Mouse (Mus musculus) forebrain, embryonic 10.5 days (tissue): Measurements from ENCODE around the gene Fibp. TPM values are rescaled to one million over a fixed set of nuclear protein-coding genes. Genes with fewer than 3 reads are reported as not detected.

ENCODE experiments used
- DNase-seq: peaks from one replicate; pipeline ENCODE4 v3.0.0-alpha.2; 2017; ENCODE audit warnings: low spot score; ENCODE audit errors: extremely low spot score
- H3K27ac ChIP-seq: fragments of 300-500 bp; sonication (generic); 2 replicates; pipeline ENCODE4 v1.5.1; 2016; ENCODE audit warnings: mild to moderate bottlenecking
- H3K27me3 ChIP-seq: fragments of 300-500 bp; sonication (generic); 2 replicates; pipeline ENCODE4 v1.6.1; 2016; ENCODE audit warnings: mild to moderate bottlenecking; ENCODE audit not compliant: poor library complexity, severe bottlenecking
- H3K36me3 ChIP-seq: fragments of 300-500 bp; sonication (generic); replicated peaks from 2 replicates; pipeline ENCODE4 v1.6.1; 2016; ENCODE audit warnings: mild to moderate bottlenecking, moderate library complexity
- H3K4me1 ChIP-seq: fragments of 300-500 bp; sonication (generic); 2 replicates; pipeline ENCODE4 v1.6.1; 2016
- H3K4me3 ChIP-seq: fragments of 300-500 bp; sonication (generic); 2 replicates; pipeline ENCODE4 v1.5.1; 2016; ENCODE audit warnings: mild to moderate bottlenecking, moderate library complexity
- H3K9me3 ChIP-seq: fragments of 300-500 bp; sonication (generic); 2 replicates; pipeline ENCODE4 v1.6.1; 2016; ENCODE audit warnings: mild to moderate bottlenecking, moderate library complexity
- WGBS: fragments of 180-500 bp; shearing (Covaris S2); methylation state at CpG from one replicate; pipeline ENCODE4 v1.1.7; 2016; 5-methylcytosine and 5-hydroxymethylcytosine counted together
- polyA plus RNA-seq: library from polyadenylated mRNA; unstranded; fragments of >200 nt; fragmentation: Nextera tagmentation; extraction: Ambion mirVana; gene quantifications from 2 replicates; pipeline ENCODE4 v1.2.1, GENCODE M21; 2016

Fibp gene
- polyA plus RNA-seq, 1 experiment from 2014 or later, result 93.1 TPM

- WGBS, result 26% methylated on average over 13 of the region's 13 CpGs
These were observed 14.8 kb downstream of the Fibp start for GRCm38 (mm10) chr19:5475069-5475714.

GRCm38 (mm10) chr19:5477004-5477667 is 16.7 kb downstream of the Fibp start:
- 87% methylated on average over 10 of the region's 10 CpGs for WGBS
- no peak overlapping the region for H3K4me3 ChIP-seq
- peaks cover 51% of the 10 kb centered on the region for H3K36me3 ChIP-seq
- no peaks in the 10 kb centered on the region for H3K9me3 ChIP-seq
- H3K27me3 ChIP-seq, result peaks cover 17% of the 10 kb centered on the region
- H3K4me1 ChIP-seq, result peaks cover 28% of the 10 kb centered on the region
- H3K27ac ChIP-seq, result no peak overlapping the region
- DNase-seq, result no peak

More at GRCm38 (mm10) chr19:5475069-5475714, 14.8 kb downstream of the Fibp start:
- peak overlapping the region; percentile 72 for H3K4me3 ChIP-seq
- H3K36me3 ChIP-seq, result peaks cover 32% of the 10 kb centered on the region
- peak overlapping the region; percentile 90 for H3K27ac ChIP-seq
- peaks cover 28% of the 10 kb centered on the region for H3K4me1 ChIP-seq
- DNase-seq, result no peak
- peaks cover 17% of the 10 kb centered on the region for H3K27me3 ChIP-seq
- H3K9me3 ChIP-seq, result no peaks in the 10 kb centered on the region

- H3K36me3 ChIP-seq, result peaks cover 58% of the 10 kb centered on the region
- peaks cover 17% of the 10 kb centered on the region for H3K27me3 ChIP-seq
- no peak for DNase-seq
- H3K27ac ChIP-seq, result no peak overlapping the region
- H3K4me1 ChIP-seq, result peaks cover 28% of the 10 kb centered on the region
- WGBS, result 93% methylated on average over 18 of the region's 18 CpGs
- H3K4me3 ChIP-seq, result no peak overlapping the region
- H3K9me3 ChIP-seq, result no peaks in the 10 kb centered on the region
These were observed 17.4 kb downstream of the Fibp start for GRCm38 (mm10) chr19:5477668-5478300.

- DNase-seq, result no peak
- Histone ChIP-seq H3K9me3 (no peaks in the 10 kb centered on the region), H3K4me3 (no peak overlapping the region), H3K27ac (no peak overlapping the region), H3K27me3 (peaks cover 4% of the 10 kb centered on the region), H3K36me3 (peaks cover 80% of the 10 kb centered on the region), H3K4me1 (peaks cover 11% of the 10 kb centered on the region)
- 92% methylated on average over 10 of the region's 10 CpGs for WGBS
These were observed 19.6 kb downstream of the Fibp start for GRCm38 (mm10) chr19:5480016-5480415.

GRCm38 (mm10) chr19:5481398-5481797 is 21.0 kb downstream of the Fibp start:
- H3K9me3 ChIP-seq, result no peaks in the 10 kb centered on the region
- H3K27ac ChIP-seq, result no peak overlapping the region
- no peaks in the 10 kb centered on the region; the same call in 1 of the 2 replicates for H3K4me1 ChIP-seq
- no peak overlapping the region for H3K4me3 ChIP-seq
- no peak for DNase-seq
- H3K36me3 ChIP-seq, result peaks cover 91% of the 10 kb centered on the region
- 92% methylated on average over 10 of the region's 10 CpGs for WGBS
- H3K27me3 ChIP-seq, result no peaks in the 10 kb centered on the region

- peaks cover 78% of the 10 kb centered on the region for H3K36me3 ChIP-seq
- no peak for DNase-seq
- whole genome bisulfite sequencing, result 92% methylated on average over 19 of the region's 19 CpGs
- H3K27ac ChIP-seq, result no peak overlapping the region
- H3K27me3 ChIP-seq, result no peaks in the 10 kb centered on the region
- peaks cover 18% of the 10 kb centered on the region for H3K4me1 ChIP-seq
- H3K9me3 ChIP-seq, result no peaks in the 10 kb centered on the region
- no peak overlapping the region for H3K4me3 ChIP-seq
These were observed 23.3 kb downstream of the Fibp start for GRCm38 (mm10) chr19:5483386-5484359.

- Histone ChIP-seq H3K4me1 (peaks cover 27% of the 10 kb centered on the region), H3K9me3 (no peaks in the 10 kb centered on the region), H3K27me3 (no peaks in the 10 kb centered on the region), H3K27ac (no peak overlapping the region), H3K4me3 (no peak overlapping the region), H3K36me3 (peaks cover 70% of the 10 kb centered on the region)
- DNase-seq, result no peak
- 94% methylated on average over 5 of the region's 5 CpGs for WGBS
These were observed 24.1 kb downstream of the Fibp start for GRCm38 (mm10) chr19:5484496-5484895.

- WGBS, result 95% methylated on average over 8 of the region's 8 CpGs
- peaks cover 61% of the 10 kb centered on the region for H3K36me3 ChIP-seq
These were observed 25.0 kb downstream of the Fibp start for GRCm38 (mm10) chr19:5485371-5485770.

GRCm38 (mm10) chr19:5485821-5486220 is 25.4 kb downstream of the Fibp start:
- H3K36me3 ChIP-seq, result peaks cover 57% of the 10 kb centered on the region
- H3K27me3 ChIP-seq, result no peaks in the 10 kb centered on the region
- H3K27ac ChIP-seq, result no peak overlapping the region
- 94% methylated on average over 7 of the region's 7 CpGs for WGBS
- H3K9me3 ChIP-seq, result no peaks in the 10 kb centered on the region
- DNase-seq, result no peak
- H3K4me1 ChIP-seq, result peaks cover 35% of the 10 kb centered on the region
- no peak overlapping the region for H3K4me3 ChIP-seq

More at GRCm38 (mm10) chr19:5485371-5485770, 25.0 kb downstream of the Fibp start:
- Histone ChIP-seq H3K4me3 (no peak overlapping the region), H3K4me1 (peaks cover 35% of the 10 kb centered on the region), H3K9me3 (no peaks in the 10 kb centered on the region), H3K27me3 (no peaks in the 10 kb centered on the region), H3K27ac (no peak overlapping the region)
- DNase-seq, result no peak

GRCm38 (mm10) chr19:5486286-5486685 is 25.9 kb downstream of the Fibp start:
- DNase-seq, result no peak
- no peaks in the 10 kb centered on the region for H3K9me3 ChIP-seq
- H3K4me3 ChIP-seq, result no peak overlapping the region; the same call in 1 of the 2 replicates
- H3K36me3 ChIP-seq, result peaks cover 52% of the 10 kb centered on the region
- H3K27me3 ChIP-seq, result no peaks in the 10 kb centered on the region
- WGBS, result 92% methylated on average over 8 of the region's 8 CpGs
- H3K27ac ChIP-seq, result no peak overlapping the region
- peaks cover 35% of the 10 kb centered on the region for H3K4me1 ChIP-seq

GRCm38 (mm10) chr19:5486771-5487170 is 26.4 kb downstream of the Fibp start:
- H3K27ac ChIP-seq, result no peak overlapping the region
- peaks cover 48% of the 10 kb centered on the region for H3K36me3 ChIP-seq
- H3K4me3 ChIP-seq, result peak overlapping the region; percentile 99
- H3K27me3 ChIP-seq, result no peaks in the 10 kb centered on the region
- no peak for DNase-seq
- H3K9me3 ChIP-seq, result no peaks in the 10 kb centered on the region
- WGBS, result 88% methylated on average over 4 of the region's 4 CpGs
- peaks cover 38% of the 10 kb centered on the region for H3K4me1 ChIP-seq
